Mouse (Mus musculus) heart, embryonic 11.5 days (tissue): ENCODE results near the gene Cdc27. TPM values are rescaled to one million over a fixed set of nuclear protein-coding genes. Genes with fewer than 3 reads are reported as not detected.

ENCODE experiments used
- ATAC-seq: fragments of 200-750 bp; cut with Nextera tagmentation; replicated peaks from 2 replicates; pipeline ENCODE4 v1.8.0; 2017; ENCODE audit warnings: moderate library complexity; ENCODE audit not compliant: insufficient number of reproducible peaks, low FRiP score, low TSS enrichment
- H3K27ac ChIP-seq: fragments of 300-500 bp; sonication (generic); 2 replicates; pipeline ENCODE4 v1.5.1; 2014; ENCODE audit warnings: mild to moderate bottlenecking, low read depth, low read length
- H3K27me3 ChIP-seq: fragments of 300-500 bp; sonication (generic); 2 replicates; pipeline ENCODE4 v1.6.1; 2014; ENCODE audit warnings: mild to moderate bottlenecking, low read length, mixed read lengths; ENCODE audit not compliant: control insufficient read depth, insufficient read depth
- H3K36me3 ChIP-seq: fragments of 300-500 bp; sonication (generic); 2 replicates; pipeline ENCODE4 v1.6.1; 2014; ENCODE audit warnings: mild to moderate bottlenecking, low read length, moderate library complexity, mixed read lengths; ENCODE audit not compliant: control insufficient read depth, insufficient read depth
- H3K4me1 ChIP-seq: fragments of 300-500 bp; sonication (generic); 2 replicates; pipeline ENCODE4 v1.6.1; 2014; ENCODE audit warnings: low read length; ENCODE audit not compliant: control insufficient read depth, insufficient read depth
- H3K4me2 ChIP-seq: fragments of 300-500 bp; sonication (generic); 2 replicates; pipeline ENCODE4 v1.6.1; 2014; ENCODE audit warnings: mild to moderate bottlenecking, moderate library complexity
- H3K4me3 ChIP-seq: fragments of 300-500 bp; sonication (generic); 2 replicates; pipeline ENCODE4 v1.5.1; 2014; ENCODE audit warnings: low read depth, low read length
- H3K9ac ChIP-seq: fragments of 300-500 bp; sonication (generic); 2 replicates; pipeline ENCODE4 v1.6.1; 2014; ENCODE audit warnings: mild to moderate bottlenecking, low read depth, low read length, moderate library complexity
- H3K9me3 ChIP-seq: fragments of 300-500 bp; sonication (generic); replicated peaks from 2 replicates; pipeline ENCODE4 v1.6.1; 2016; ENCODE audit warnings: low read length; ENCODE audit not compliant: control insufficient read depth
- WGBS: fragments of 180-500 bp; shearing (Covaris S2); extraction: QIAGEN DNeasy Blood & Tissue Kit; methylation state at CpG from one replicate; pipeline ENCODE4 v1.1.7; 2014; ENCODE audit not compliant: insufficient replicate concordance; 5-methylcytosine and 5-hydroxymethylcytosine counted together
- polyA plus RNA-seq: library from polyadenylated mRNA; unstranded; fragments of >200 nt; fragmentation: Nextera tagmentation; extraction: Ambion mirVana; gene quantifications from 2 replicates; pipeline ENCODE4 v1.2.1, GENCODE M21; 2014

Gene Cdc27
- polyA plus RNA-seq, 1 experiment from 2014 or later, result 34.4 TPM

DNA sequence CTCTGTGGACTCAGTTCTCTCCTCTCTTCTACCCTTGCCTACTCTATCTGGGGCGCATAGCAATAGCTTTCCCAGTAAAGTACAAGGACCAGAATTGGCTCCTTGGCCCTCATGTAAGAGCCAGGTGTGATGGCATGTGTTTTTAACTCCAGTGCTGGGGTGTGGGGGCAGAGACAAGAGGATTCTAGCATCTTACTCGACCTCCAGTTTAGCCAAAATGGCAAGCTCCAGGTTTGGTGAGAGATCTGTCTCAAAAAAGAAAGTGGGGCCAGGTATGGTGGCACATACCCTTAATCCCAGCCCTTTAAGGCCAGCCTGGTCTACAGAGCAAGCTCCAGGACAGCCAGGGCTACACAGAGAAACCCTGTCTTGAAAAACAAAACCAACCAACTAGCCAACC is 16.4 kb upstream of the Cdc27 start:
- no peak for ATAC-seq
- Histone ChIP-seq H3K4me1 (peaks cover 13% of the 10 kb centered on the region), H3K9ac (no peak overlapping the region), H3K9me3 (no peaks in the 10 kb centered on the region; the same call in 1 of the 2 replicates), H3K36me3 (no peaks in the 10 kb centered on the region), H3K4me2 (no peak overlapping the region), H3K27ac (no peak overlapping the region), H3K4me3 (no peak overlapping the region), H3K27me3 (no peaks in the 10 kb centered on the region)
- 74% methylated on average over 2 of the region's 2 CpGs for WGBS

DNA sequence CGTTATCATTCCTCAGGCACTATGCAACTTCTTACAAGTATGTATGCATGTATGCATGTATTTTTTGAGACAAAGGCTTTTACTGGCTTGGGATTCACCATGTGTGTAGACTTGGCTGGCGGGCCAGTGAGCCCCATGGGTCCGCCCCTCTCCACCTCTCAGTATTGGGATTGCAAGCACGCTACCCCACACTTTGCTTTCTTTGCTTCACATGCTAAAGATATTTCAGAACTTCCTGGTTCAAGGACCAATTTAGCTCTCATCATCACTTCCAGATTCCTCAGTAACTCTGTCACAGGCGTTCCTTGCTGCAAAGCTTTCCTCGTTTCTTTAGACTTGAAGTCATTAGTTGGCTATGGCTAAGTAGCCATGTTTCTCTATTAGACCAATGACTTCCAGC is 15.7 kb upstream of the Cdc27 start:
- Histone ChIP-seq H3K4me3 (no peak overlapping the region), H3K4me2 (no peak overlapping the region), H3K9me3 (no peaks in the 10 kb centered on the region; the same call in 1 of the 2 replicates), H3K27ac (no peak overlapping the region), H3K4me1 (peaks cover 13% of the 10 kb centered on the region), H3K9ac (no peak overlapping the region), H3K27me3 (no peaks in the 10 kb centered on the region), H3K36me3 (no peaks in the 10 kb centered on the region)
- ATAC-seq, result no peak
- WGBS, result 68% methylated on average over 6 of the region's 6 CpGs

DNA sequence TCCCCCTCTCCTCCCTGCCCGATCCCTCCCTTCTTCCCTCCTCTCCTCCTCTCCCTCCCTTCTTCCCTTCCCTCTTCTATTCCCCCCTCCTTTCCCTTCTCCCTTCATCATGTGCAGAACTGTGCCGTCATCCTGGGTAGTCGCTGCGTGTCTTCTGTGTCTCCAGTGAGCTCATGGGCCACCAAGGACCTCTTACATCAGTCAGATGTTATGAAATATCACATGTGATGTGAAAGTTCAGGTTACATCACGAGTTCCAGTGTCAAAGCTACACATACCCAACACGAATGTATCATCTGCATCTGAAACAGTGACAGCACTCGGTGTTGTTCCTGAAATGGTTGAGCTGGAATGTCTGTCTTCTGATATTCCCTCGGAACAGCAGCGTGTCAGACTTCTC is 14.8 kb upstream of the Cdc27 start:
- H3K4me2 ChIP-seq, result no peak overlapping the region
- ATAC-seq, result no peak
- no peak overlapping the region for H3K4me3 ChIP-seq
- no peaks in the 10 kb centered on the region for H3K36me3 ChIP-seq
- no peak overlapping the region for H3K27ac ChIP-seq
- H3K9ac ChIP-seq, result no peak overlapping the region
- no peaks in the 10 kb centered on the region for H3K27me3 ChIP-seq
- H3K9me3 ChIP-seq, result no peaks in the 10 kb centered on the region; the same call in 1 of the 2 replicates
- peaks cover 20% of the 10 kb centered on the region for H3K4me1 ChIP-seq
- WGBS, result 74% methylated on average over 9 of the region's 9 CpGs

DNA sequence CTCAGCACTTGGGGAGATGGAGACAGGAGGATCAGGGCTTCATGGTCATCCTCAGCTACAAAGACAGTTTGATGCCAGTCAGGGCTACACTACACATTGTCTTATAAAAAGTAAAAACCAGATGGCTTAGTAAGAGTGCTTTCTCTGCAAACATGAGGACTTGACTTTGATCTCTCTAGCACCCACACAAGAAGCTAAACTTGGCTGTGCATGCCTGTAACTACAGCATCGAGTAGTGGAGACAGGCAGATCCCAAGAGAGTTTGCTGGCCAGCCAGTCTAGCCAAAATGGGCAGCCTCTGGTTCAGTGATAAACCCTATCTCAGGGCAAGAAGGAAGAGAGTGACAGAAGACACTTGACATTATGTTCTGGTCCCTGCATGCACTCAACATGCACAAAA is 13.1 kb upstream of the Cdc27 start:
- Histone ChIP-seq H3K27ac (peak overlapping the region; percentile 64), H3K36me3 (no peaks in the 10 kb centered on the region), H3K27me3 (no peaks in the 10 kb centered on the region), H3K4me2 (no peak overlapping the region), H3K9ac (no peak overlapping the region), H3K9me3 (no peaks in the 10 kb centered on the region), H3K4me3 (no peak overlapping the region), H3K4me1 (peaks cover 29% of the 10 kb centered on the region)
- no peak for ATAC-seq
- WGBS, result 34% methylated on average over 1 of the region's 1 CpGs

DNA sequence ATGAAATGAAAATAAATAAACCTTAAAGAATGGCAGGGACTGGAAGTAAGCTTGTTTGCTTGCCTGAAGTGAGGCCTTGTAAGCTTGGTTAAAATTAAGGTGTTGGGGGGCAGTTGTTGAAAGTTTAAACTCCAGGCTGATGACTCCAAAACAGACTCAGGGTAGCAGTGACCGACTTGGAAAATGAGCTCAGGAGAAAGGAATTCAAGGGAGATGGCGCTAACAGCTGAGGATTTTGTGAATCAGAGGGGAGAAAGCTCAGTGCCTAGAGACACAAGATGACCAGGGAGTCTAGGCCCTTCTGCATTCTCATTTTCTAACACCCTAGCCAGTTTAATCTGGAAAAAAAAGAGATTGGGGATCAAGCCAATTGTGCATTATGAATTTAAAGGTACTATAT is 10.6 kb upstream of the Cdc27 start:
- WGBS, result 7% methylated on average over 2 of the region's 2 CpGs
- peak overlapping the region; percentile 83 for H3K27ac ChIP-seq
- H3K9ac ChIP-seq, result no peak overlapping the region
- peaks cover 25% of the 10 kb centered on the region for H3K4me1 ChIP-seq
- no peaks in the 10 kb centered on the region for H3K9me3 ChIP-seq
- H3K36me3 ChIP-seq, result no peaks in the 10 kb centered on the region
- no peaks in the 10 kb centered on the region for H3K27me3 ChIP-seq
- H3K4me3 ChIP-seq, result no peak overlapping the region
- peak overlapping the region; percentile 11; the same call in 1 of the 2 replicates for H3K4me2 ChIP-seq
- ATAC-seq, result no peak

DNA sequence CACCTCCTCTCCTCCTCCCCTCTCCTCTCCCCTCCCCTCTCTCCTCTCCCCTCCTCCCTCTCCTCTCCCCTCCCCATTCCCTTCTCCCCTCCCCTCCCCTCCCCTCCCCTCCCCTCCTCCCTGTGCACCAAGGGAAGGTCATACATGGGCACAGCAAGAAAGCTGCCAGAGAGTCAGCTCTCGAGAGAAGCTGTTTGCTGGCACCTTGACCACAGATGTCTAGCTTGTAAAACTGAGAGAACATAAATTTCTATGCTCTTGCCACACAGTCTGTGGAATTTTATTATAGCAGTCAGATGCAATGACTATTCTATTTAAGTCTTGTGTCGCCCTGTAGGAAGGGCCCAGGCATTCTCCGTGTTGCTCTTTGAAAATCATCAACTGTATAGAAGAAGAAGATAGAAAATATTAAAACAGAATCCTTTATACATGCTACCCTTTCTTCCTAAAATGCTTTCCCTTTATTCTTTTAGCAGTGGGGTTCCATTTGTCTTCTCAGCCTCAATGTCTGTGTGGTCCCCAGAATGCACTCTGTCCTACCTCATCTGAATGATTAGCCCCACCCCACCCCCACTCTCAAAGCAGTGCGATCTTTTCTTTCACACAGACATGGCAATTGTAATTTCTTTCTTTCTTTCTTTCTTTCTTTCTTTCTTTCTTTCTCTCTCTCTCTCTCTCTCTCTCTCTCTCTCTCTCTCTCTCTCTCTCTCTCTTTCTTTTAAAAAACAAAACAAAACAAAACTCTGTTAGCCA is 8.4 kb upstream of the Cdc27 start:
- Histone ChIP-seq H3K4me3 (no peak overlapping the region), H3K27me3 (no peaks in the 10 kb centered on the region), H3K4me2 (no peak overlapping the region), H3K4me1 (peaks cover 25% of the 10 kb centered on the region), H3K27ac (peak overlapping the region; percentile 77), H3K36me3 (no peaks in the 10 kb centered on the region), H3K9ac (0 out of 2 replicates have a peak overlapping the region, but pooled peaks have one; percentile 5), H3K9me3 (no peaks in the 10 kb centered on the region)
- ATAC-seq, result no peak
- 59% methylated on average over 4 of the region's 4 CpGs for WGBS

DNA sequence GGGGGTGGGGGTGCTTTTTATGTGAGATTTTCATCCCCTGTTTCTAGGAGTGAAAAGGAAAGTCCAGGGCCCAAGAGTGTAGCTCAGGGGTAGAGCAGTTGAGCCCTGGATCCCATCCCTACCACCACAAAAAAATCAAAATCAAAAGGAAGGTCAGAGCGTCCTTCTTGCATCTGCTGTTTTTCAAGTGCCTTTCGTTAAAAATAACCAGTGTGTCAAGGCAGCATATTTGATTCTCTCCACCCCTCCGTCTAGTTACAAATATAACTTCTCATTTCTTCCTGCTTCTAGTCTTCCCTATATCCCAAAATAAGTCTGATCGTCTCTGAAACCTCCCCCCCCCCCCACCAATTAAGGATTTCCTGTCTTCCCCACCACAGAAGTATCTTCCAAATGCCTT is 7.6 kb upstream of the Cdc27 start:
- H3K4me2 ChIP-seq, result peak overlapping the region; percentile 37
- no peak overlapping the region for H3K9ac ChIP-seq
- H3K36me3 ChIP-seq, result no peaks in the 10 kb centered on the region
- no peaks in the 10 kb centered on the region for H3K27me3 ChIP-seq
- WGBS, result 47% methylated on average over 4 of the region's 4 CpGs
- H3K4me3 ChIP-seq, result no peak overlapping the region
- no peaks in the 10 kb centered on the region for H3K9me3 ChIP-seq
- ATAC-seq, result no peak
- peaks cover 20% of the 10 kb centered on the region for H3K4me1 ChIP-seq
- H3K27ac ChIP-seq, result peak overlapping the region; percentile 77

DNA sequence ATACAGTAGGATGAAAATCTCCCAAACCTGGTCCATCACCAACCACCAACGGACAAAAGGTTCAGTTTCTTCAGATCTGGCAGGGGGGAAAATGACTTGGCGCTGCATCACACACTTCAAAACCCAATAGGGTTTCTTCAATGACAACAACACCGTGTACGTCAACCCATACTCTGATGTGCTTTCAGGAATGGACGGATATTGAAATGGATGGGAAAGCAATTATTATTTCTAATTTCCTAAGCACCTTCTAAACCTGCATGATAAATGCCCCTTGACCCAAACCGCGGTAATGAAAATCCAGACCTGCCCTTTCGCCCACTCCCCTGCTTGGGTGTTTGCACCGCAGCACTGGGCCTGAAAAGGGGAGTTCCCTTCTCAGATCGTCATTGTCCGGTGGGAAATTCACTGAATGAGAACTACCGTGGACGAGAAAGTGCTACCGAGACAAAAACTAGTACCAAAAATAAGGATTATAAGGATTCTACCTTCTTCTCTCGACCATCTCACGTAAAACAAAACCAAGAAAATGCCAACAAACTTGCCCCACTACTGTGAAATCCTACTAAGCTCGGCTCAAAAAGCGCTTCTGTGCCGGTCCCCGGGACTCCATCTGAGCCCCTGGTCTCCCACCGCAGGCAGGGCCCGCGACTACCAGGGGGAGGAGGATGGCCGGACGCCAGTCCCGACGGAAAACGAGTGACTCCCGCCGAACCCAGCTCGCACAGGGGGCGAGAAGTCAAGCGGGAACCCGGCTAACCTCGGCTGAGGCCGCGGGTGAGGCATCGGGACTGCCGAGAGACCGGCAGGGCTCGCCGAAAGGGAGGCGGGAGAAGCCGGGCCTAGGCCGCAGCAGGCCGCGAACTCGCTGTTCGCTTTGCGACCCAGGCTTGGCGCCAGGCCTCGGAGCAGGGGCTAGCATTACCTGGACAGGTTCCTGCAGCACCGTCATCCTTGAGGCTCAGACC is 698 bp downstream of the Cdc27 start:
- Histone ChIP-seq H3K4me2 (peak overlapping the region; percentile 71), H3K4me3 (peak overlapping the region; percentile 95), H3K9ac (peak overlapping the region; percentile 96), H3K27ac (peak overlapping the region; percentile 91), H3K27me3 (no peaks in the 10 kb centered on the region), H3K36me3 (no peaks in the 10 kb centered on the region), H3K4me1 (peaks cover 4% of the 10 kb centered on the region; the same call in 1 of the 2 replicates), H3K9me3 (no peaks in the 10 kb centered on the region)
- under 1% methylated on average over 53 of the region's 53 CpGs for WGBS
- ATAC-seq, result peak; percentile 79
